Mouse (Mus musculus) testis, adult 2 months (tissue): ENCODE results near the gene Apobec1.

Source experiments
- CTCF ChIP-seq: fragments of 200-500 bp; IDR thresholded peaks from 2 replicates; pipeline ENCODE4 v1.5.1; 2012; ENCODE audit warnings: low read depth, mild to moderate bottlenecking, inconsistent platforms, low read length, moderate library complexity; ENCODE audit not compliant: control insufficient read depth, insufficient read depth, insufficient replicate concordance
- POLR2A ChIP-seq: fragments of 200-500 bp; IDR thresholded peaks from 2 replicates; pipeline ENCODE4 v1.6.1; 2012; ENCODE audit warnings: low read depth, mild to moderate bottlenecking, inconsistent platforms, low read length, moderate library complexity; ENCODE audit not compliant: control insufficient read depth

DNA sequence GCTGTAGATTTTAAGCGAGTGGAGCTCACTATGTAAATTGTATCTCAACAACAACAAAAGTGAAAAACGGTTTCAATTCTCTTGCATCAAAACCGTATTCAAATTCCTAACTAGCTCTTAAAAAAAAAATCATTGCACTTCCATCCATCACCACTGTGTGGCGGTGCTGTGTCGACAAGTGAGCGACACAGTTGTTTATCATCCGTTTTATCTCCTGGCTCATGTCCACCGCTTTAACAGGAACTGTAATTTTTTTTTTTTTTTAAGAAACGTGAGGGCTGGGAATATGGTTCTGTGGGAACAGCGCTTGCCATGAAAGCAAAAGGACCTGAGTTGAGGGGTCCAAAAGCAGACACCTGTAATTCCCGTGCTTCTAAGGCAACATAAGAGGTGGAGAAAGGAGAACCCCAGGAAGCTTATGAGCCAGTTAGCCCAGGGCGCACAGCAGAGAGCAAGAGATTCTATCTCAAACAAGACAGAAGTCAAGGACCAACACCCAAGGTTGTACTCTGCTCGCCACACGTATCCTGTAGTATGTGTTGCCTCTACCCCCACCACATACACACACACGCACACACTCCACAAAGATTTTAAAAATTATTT lies 45.2 kb downstream of the Apobec1 start:
- peak; percentile 35; the same call in 1 of the 2 replicates for TF ChIP-seq CTCF
- no peak for TF ChIP-seq POLR2A
